Mouse (Mus musculus) forebrain, embryonic 14.5 days (tissue): ENCODE results near the gene Guca2a. TPM values are rescaled to one million over a fixed set of nuclear protein-coding genes. Genes with fewer than 3 reads are reported as not detected.

Experiments
- ATAC-seq: fragments of 200-750 bp; cut with Nextera tagmentation; 2 replicates; pipeline ENCODE4 v1.8.0; 2017; ENCODE audit warnings: mild to moderate bottlenecking, moderate library complexity
- DNase-seq: peaks from one replicate; pipeline ENCODE4 v3.0.0-alpha.2; 2015; ENCODE audit warnings: low spot score
- H3K27ac ChIP-seq: fragments of 300-500 bp; sonication (generic); 2 replicates; pipeline ENCODE4 v1.5.1; 2014; ENCODE audit warnings: low read depth, mild to moderate bottlenecking, control low read depth, low read length, moderate library complexity
- H3K27me3 ChIP-seq: fragments of 300-500 bp; sonication (generic); replicated peaks from 2 replicates; pipeline ENCODE4 v1.6.1; 2014; ENCODE audit warnings: low read length, control low read depth, mixed read lengths; ENCODE audit not compliant: control insufficient read depth, insufficient read depth
- H3K36me3 ChIP-seq: fragments of 300-500 bp; sonication (generic); 2 replicates; pipeline ENCODE4 v1.6.1; 2014; ENCODE audit warnings: low read length, control low read depth; ENCODE audit not compliant: control insufficient read depth, insufficient read depth
- H3K4me1 ChIP-seq: fragments of 300-500 bp; sonication (generic); 2 replicates; pipeline ENCODE4 v1.6.1; 2014; ENCODE audit warnings: antibody characterized with exemption, low read length, control low read depth; ENCODE audit not compliant: control insufficient read depth, insufficient read depth
- H3K4me2 ChIP-seq: fragments of 300-500 bp; sonication (generic); 2 replicates; pipeline ENCODE4 v1.6.1; 2014; ENCODE audit warnings: mild to moderate bottlenecking, control low read depth, low read length
- H3K4me3 ChIP-seq: fragments of 300-500 bp; sonication (generic); 2 replicates; pipeline ENCODE4 v1.5.1; 2014; ENCODE audit warnings: low read depth, low read length, control low read depth
- H3K9ac ChIP-seq: fragments of 300-500 bp; sonication (generic); 2 replicates; pipeline ENCODE4 v1.6.1; 2014; ENCODE audit warnings: mild to moderate bottlenecking, low read length, control low read depth, moderate library complexity
- H3K9me3 ChIP-seq: fragments of 300-500 bp; sonication (generic); replicated peaks from 2 replicates; pipeline ENCODE4 v1.6.1; 2016; ENCODE audit warnings: low read length, control low read depth, mixed read lengths; ENCODE audit not compliant: control insufficient read depth
- WGBS: fragments of 180-500 bp; shearing (Covaris S2); extraction: QIAGEN DNeasy Blood & Tissue Kit; methylation state at CpG from one replicate; pipeline ENCODE4 v1.1.7; 2014; 5-methylcytosine and 5-hydroxymethylcytosine counted together
- polyA plus RNA-seq: library from polyadenylated mRNA; unstranded; fragments of >200 nt; fragmentation: Nextera tagmentation; extraction: Ambion mirVana; gene quantifications from 2 replicates; pipeline ENCODE4 v1.2.1, GENCODE M21; 2014

Gene Guca2a
- polyA plus RNA-seq, 1 experiment from 2014 or later = not detected

DNA sequence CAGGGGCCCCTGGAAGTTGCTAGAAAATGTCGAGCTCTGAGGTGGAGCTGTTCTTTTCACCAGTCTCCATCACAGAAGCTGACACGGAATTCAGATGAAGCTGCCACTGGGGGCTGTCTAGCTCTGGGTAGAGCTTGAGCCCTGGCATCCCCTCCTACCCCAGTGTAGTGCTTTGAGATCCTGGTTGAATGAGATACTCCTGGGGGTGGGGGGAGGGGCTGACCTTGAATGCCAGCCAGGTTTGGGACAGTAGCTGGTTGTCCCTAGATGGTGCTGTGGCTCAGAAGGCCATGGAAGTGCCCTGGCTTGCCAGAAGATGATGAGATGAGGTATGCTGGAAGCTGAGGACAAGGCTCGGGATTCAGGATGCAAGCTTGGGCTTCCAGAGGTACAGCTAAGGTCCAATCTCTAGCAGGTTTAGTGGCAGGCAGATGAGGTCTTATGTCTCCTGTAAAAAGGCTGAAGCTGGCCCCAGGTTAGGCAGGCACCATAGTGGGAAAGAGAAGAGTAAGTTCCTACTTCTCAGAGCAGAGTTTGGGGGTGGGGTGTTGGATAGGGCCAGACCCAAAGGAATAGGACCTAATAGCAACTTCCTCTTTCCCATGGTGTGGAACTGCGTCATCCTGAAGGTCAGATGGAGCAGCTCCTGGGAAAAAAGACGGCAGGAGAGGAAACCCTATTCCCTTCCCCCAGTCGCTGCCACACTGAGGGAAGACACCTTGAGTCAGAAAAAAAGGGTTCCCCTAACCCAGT, 2.4 kb upstream of the Guca2a start:
- Histone ChIP-seq H3K9me3 (no peaks in the 10 kb centered on the region), H3K4me1 (peaks cover 12% of the 10 kb centered on the region; the same call in 1 of the 2 replicates), H3K27ac (no peak overlapping the region), H3K27me3 (no peaks in the 10 kb centered on the region), H3K4me3 (no peak overlapping the region), H3K9ac (no peak overlapping the region), H3K4me2 (no peak overlapping the region), H3K36me3 (peaks cover 7% of the 10 kb centered on the region; the same call in 1 of the 2 replicates)
- DNase-seq = no peak
- ATAC-seq = no peak
- 68% methylated on average over 6 of the region's 6 CpGs for WGBS

DNA sequence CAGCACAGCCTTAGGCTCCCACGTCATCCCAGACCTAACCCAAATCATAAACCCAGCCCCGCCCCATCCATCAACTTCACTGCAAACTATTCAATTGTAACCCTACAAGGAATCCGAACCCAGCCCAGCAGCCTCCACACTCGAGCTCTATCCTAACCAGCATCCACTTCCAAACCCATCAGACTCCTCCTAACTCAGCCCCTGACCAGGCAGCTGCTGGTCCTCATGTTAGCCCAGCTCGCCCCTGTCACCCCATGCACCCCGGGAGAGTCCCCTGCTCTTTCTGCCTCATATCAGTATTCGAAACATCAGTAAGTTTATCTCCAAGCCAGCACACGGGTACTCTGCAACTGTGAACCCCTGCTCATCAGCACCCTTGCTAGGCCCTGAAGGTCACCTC, 1.8 kb upstream of the Guca2a start:
- Histone ChIP-seq H3K4me2 (no peak overlapping the region), H3K27ac (no peak overlapping the region), H3K9me3 (no peaks in the 10 kb centered on the region), H3K4me3 (no peak overlapping the region), H3K27me3 (no peaks in the 10 kb centered on the region), H3K4me1 (peaks cover 12% of the 10 kb centered on the region; the same call in 1 of the 2 replicates), H3K36me3 (0 out of 2 replicates have a peak, but pooled peaks cover 5% of the 10 kb centered on the region), H3K9ac (no peak overlapping the region)
- DNase-seq (no peak), ATAC-seq (no peak)
- WGBS = 82% methylated on average over 8 of the region's 8 CpGs

DNA sequence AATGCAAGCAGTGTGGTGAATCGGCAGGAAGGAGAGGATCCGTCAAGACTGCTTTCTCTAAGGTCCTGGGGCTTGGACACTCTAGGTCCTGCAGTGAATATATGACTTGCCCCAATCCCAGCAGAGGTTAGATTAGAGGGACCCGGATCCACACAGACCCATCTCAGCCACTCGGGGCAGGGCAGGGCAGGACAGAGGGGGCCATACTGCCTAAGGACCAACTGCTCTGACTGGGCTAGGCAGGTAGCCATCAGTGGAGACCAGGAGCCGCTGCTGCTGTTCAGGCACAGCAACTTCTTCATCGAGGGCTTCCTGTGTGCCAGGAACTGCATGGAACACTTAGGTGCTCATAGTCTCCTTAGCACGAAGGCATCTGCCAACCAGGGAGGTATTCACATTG, 773 bp upstream of the Guca2a start:
- 84% methylated on average over 7 of the region's 7 CpGs for WGBS
- no peaks in the 10 kb centered on the region for H3K9me3 ChIP-seq
- H3K27ac ChIP-seq = no peak overlapping the region
- H3K9ac ChIP-seq = no peak overlapping the region
- no peak overlapping the region for H3K4me3 ChIP-seq
- H3K4me2 ChIP-seq = no peak overlapping the region
- 0 out of 2 replicates have a peak, but pooled peaks cover 5% of the 10 kb centered on the region for H3K36me3 ChIP-seq
- DNase-seq (no peak), ATAC-seq (no peak)
- H3K27me3 ChIP-seq = no peaks in the 10 kb centered on the region
- H3K4me1 ChIP-seq = peaks cover 12% of the 10 kb centered on the region; the same call in 1 of the 2 replicates

DNA sequence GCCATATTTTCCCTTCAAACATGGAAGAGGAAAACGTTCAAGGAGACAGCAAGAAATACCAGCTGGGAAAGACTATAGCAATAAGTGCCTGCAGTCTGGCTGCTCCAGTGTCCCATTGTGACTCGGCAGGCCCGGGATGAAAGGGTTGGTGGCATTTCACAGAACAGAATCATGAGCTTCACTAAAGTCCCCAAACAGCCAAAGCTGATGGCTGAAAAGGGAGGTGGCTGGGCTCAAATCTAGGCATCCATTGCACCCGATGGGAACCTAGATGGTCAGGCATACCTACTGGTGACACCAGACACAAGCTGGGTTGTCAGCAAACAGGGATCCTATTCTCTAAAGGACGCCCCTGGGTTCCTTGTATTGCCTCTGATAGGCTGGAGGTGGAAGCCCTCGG, 442 bp downstream of the Guca2a start:
- H3K4me1 ChIP-seq = peaks cover 11% of the 10 kb centered on the region; the same call in 1 of the 2 replicates
- no peak for DNase-seq
- no peaks in the 10 kb centered on the region for H3K9me3 ChIP-seq
- H3K4me3 ChIP-seq = no peak overlapping the region
- no peak overlapping the region for H3K27ac ChIP-seq
- H3K36me3 ChIP-seq = no peaks in the 10 kb centered on the region
- no peak overlapping the region for H3K9ac ChIP-seq
- WGBS = 83% methylated on average over 6 of the region's 6 CpGs
- H3K27me3 ChIP-seq = no peaks in the 10 kb centered on the region
- ATAC-seq = no peak
- no peak overlapping the region for H3K4me2 ChIP-seq

DNA sequence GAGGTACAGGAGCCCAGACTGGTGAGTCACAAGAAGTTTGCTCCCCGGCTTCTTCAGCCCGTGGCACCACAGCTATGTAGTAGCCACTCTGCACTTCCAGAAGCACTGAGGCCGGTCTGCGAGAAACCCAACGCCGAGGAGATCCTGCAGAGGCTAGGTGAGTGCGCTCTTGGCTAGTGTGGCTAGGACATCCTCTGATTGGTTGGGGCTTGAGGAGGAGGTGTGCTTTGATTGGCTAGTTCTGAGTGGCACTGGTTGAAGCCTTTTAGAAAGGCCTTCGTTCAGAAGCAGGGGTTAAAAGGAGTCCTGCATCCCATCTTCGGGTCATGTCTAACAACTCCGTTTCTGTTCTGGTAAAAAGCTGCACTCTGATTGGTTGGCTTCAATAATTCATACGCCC, 1.2 kb downstream of the Guca2a start:
- H3K27me3 ChIP-seq = no peaks in the 10 kb centered on the region
- H3K9me3 ChIP-seq = no peaks in the 10 kb centered on the region
- H3K9ac ChIP-seq = no peak overlapping the region
- H3K27ac ChIP-seq = no peak overlapping the region
- DNase-seq (no peak), ATAC-seq (no peak)
- 63% methylated on average over 11 of the region's 11 CpGs for WGBS
- H3K4me3 ChIP-seq = no peak overlapping the region
- no peaks in the 10 kb centered on the region for H3K36me3 ChIP-seq
- no peak overlapping the region for H3K4me2 ChIP-seq
- H3K4me1 ChIP-seq = peaks cover 3% of the 10 kb centered on the region; the same call in 1 of the 2 replicates

DNA sequence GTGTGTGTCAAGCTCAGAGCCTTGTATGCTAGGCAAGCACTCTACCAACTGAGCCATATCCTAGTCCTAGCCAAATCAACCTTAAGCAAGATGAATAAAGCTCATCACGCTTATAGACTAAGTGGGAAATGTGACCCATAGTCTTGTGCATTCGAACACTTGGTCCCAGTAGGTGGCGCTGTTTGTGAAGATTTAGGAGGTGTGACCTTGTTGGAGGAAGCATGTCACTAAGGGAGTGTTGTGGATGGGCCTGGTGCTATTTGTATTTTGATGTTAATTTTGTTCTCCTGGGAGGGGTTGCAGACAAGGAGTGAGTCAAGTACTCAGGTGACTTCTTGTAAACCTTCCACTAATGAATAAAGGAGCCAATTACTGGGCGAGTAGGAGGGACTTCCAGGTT, 5.2 kb downstream of the Guca2a start:
- WGBS = 81% methylated on average over 4 of the region's 4 CpGs
- H3K36me3 ChIP-seq = no peaks in the 10 kb centered on the region
- no peaks in the 10 kb centered on the region for H3K4me1 ChIP-seq
- no peak overlapping the region for H3K9ac ChIP-seq
- DNase-seq (no peak), ATAC-seq (no peak)
- no peaks in the 10 kb centered on the region for H3K9me3 ChIP-seq
- no peak overlapping the region for H3K27ac ChIP-seq
- no peaks in the 10 kb centered on the region for H3K27me3 ChIP-seq
- H3K4me3 ChIP-seq = no peak overlapping the region
- H3K4me2 ChIP-seq = no peak overlapping the region

DNA sequence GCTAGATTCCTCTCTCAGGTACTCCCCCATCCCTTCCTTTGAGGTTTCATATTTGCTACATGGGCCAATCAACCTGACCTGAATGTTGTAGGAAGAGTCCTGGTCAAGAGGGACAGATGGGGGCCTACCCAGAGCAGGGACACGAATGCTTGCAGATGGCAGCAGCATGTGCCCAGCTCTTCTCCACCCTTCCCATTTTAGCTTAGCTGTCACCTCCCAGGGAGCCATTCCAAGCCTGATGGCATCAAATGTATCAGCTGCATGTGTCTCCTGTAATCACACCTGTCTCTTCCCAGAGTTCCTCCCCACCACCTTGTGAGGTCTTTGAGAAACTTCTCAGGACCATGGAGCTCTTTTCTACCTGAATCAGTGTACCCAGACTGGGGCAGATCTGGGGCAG, 19.5 kb downstream of the Guca2a start:
- Histone ChIP-seq H3K4me3 (no peak overlapping the region), H3K27ac (no peak overlapping the region), H3K27me3 (no peaks in the 10 kb centered on the region), H3K4me2 (no peak overlapping the region), H3K9ac (no peak overlapping the region), H3K36me3 (no peaks in the 10 kb centered on the region), H3K9me3 (peaks cover 5% of the 10 kb centered on the region), H3K4me1 (no peaks in the 10 kb centered on the region)
- no peak for ATAC-seq
- WGBS = 85% methylated on average over 1 of the region's 1 CpGs
- DNase-seq = no peak

DNA sequence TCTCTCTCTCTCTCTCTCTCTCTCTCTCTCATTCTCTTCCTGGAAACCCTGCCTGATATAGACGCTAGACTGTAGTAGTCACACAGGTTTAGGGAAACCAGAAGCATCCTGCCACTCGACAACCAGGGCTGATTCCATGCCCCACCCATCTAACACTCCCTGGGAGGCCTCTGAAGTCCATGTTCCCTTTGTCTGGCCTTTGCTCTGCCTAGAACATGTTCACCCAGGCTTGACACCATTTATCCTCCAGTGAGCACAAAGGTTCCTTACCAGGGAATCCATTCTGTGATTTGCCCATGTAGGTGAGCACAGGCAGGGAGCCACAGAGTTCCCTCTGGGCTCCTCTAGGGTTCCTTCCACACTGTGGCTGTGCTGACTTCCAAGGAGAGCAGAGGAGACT, 20.7 kb downstream of the Guca2a start:
- no peak overlapping the region for H3K9ac ChIP-seq
- WGBS = 68% methylated on average over 2 of the region's 2 CpGs

DNA sequence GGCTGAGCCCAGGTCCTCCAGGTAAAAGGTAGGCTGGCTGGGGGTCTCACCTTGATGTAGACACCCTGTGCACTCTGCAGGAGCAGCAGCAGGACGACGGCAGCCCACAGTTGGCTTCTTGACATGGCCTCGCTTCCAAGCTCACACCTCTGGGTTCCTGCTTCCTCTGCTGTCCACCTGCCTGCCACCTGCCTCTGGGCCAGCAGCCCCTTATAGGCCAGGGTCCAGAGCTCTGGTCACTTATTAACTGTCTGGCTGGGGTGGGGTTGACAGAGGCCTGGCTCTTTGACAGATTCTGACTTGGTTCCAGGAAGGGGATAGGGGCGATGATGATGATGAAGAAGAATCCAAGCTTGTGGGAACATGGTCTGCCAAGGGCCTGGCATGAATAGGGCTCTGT, 21.2 kb downstream of the Guca2a start, which contains the start of gene Guca2b:
Gene Guca2b, minus strand, starts transcription at position 224 of the 400 bp plus-strand sequence.
- Histone ChIP-seq H3K9ac (no peak within 1 kb of the TSS), H3K4me1 (no peaks in the 10 kb centered on the region), H3K36me3 (no peaks in the 10 kb centered on the region), H3K4me3 (no peak within 1 kb of the TSS), H3K4me2 (no peak within 1 kb of the TSS), H3K27me3 (no peaks in the 10 kb centered on the region), H3K27ac (no peak within 1 kb of the TSS), H3K9me3 (no peaks in the 10 kb centered on the region)
- ATAC-seq = no peak
- DNase-seq = no peak
- WGBS = 91% methylated on average over 4 of the region's 4 CpGs

More for the DNA sequence above, 20.7 kb downstream of the Guca2a start:
- Histone ChIP-seq H3K27ac (no peak overlapping the region), H3K27me3 (no peaks in the 10 kb centered on the region), H3K4me2 (no peak overlapping the region), H3K36me3 (no peaks in the 10 kb centered on the region), H3K9me3 (peaks cover 4% of the 10 kb centered on the region), H3K4me3 (no peak overlapping the region), H3K4me1 (no peaks in the 10 kb centered on the region)
- ATAC-seq (no peak), DNase-seq (no peak)
